Mouse (Mus musculus) thymus, adult 2 months (tissue): ENCODE results near the gene Retreg2. TPM values are rescaled to one million over a fixed set of nuclear protein-coding genes. Genes with fewer than 3 reads are reported as not detected.

Experiments used
- DNase-seq: peaks from one replicate; pipeline ENCODE4 v3.0.0; 2021
- H3K27ac ChIP-seq: fragments of 200-500 bp; 2 replicates; pipeline ENCODE4 v1.5.1; 2012; ENCODE audit warnings: low read length, control low read depth; ENCODE audit not compliant: control insufficient read depth, insufficient read depth
- H3K27me3 ChIP-seq: fragments of 200-500 bp; 2 replicates; pipeline ENCODE4 v1.6.1; 2012; ENCODE audit warnings: mild to moderate bottlenecking, low read length, moderate library complexity, mixed read lengths; ENCODE audit not compliant: control insufficient read depth, insufficient read depth
- H3K36me3 ChIP-seq: fragments of 200-500 bp; 2 replicates; pipeline ENCODE4 v1.6.1; 2012; ENCODE audit warnings: mild to moderate bottlenecking, low read length, moderate library complexity; ENCODE audit not compliant: control insufficient read depth, insufficient read depth
- H3K4me1 ChIP-seq: fragments of 200-500 bp; replicated peaks from 2 replicates; pipeline ENCODE4 v1.6.1; 2012; ENCODE audit warnings: low read length; ENCODE audit not compliant: control insufficient read depth, insufficient read depth
- H3K4me3 ChIP-seq: fragments of 200-500 bp; 2 replicates; pipeline ENCODE4 v1.5.1; 2012; ENCODE audit warnings: mild to moderate bottlenecking, low read length, control low read depth, moderate library complexity; ENCODE audit not compliant: control insufficient read depth, insufficient read depth
- CTCF ChIP-seq: fragments of 200-500 bp; IDR thresholded peaks from 2 replicates; pipeline ENCODE4 v1.5.1; 2012; ENCODE audit warnings: mild to moderate bottlenecking, control low read depth, low read length, moderate library complexity, borderline replicate concordance; ENCODE audit not compliant: control insufficient read depth, poor library complexity, insufficient read depth; ENCODE audit errors: extremely low read depth
- POLR2A ChIP-seq: fragments of 200-500 bp; IDR thresholded peaks from 2 replicates; pipeline ENCODE4 v1.6.1; 2012; ENCODE audit warnings: mild to moderate bottlenecking, low read length, control low read depth, moderate library complexity; ENCODE audit not compliant: control insufficient read depth, poor library complexity, insufficient read depth; ENCODE audit errors: extremely low read depth
- WGBS: fragments of 180-500 bp; shearing (Covaris S2); methylation state at CpG from one replicate; pipeline ENCODE4 v1.1.7; 2018; 5-methylcytosine and 5-hydroxymethylcytosine counted together
- polyA plus RNA-seq: library from polyadenylated mRNA; depleted of rRNA; stranded (reverse); fragments of >200 nt; gene quantifications from 2 replicates; pipeline ENCODE4 v1.2.3, GENCODE M21; 2012; rRNA removed

The Retreg2 gene
- polyA plus RNA-seq, 1 experiment, result 179 TPM

GRCm38 (mm10) chr1:75191258-75191621 is 48.7 kb downstream of the Retreg2 start:
- Histone ChIP-seq H3K36me3 (peaks cover 11% of the 10 kb centered on the region), H3K27me3 (no peaks in the 10 kb centered on the region), H3K4me3 (peak overlapping the region; percentile 68), H3K4me1 (peaks cover 11% of the 10 kb centered on the region), H3K27ac (no peak overlapping the region)
- 60% methylated on average over 5 of the region's 5 CpGs for WGBS
- DNase-seq, result no peak
- no peak for TF ChIP-seq POLR2A
- no peak for TF ChIP-seq CTCF

- peak; percentile 94 for DNase-seq
- Histone ChIP-seq H3K4me1 (peaks cover 11% of the 10 kb centered on the region), H3K4me3 (peak within 1 kb of the TSS; percentile 80), H3K27me3 (no peaks in the 10 kb centered on the region), H3K27ac (peak within 1 kb of the TSS; percentile 8; the same call in 1 of the 2 replicates), H3K36me3 (peaks cover 5% of the 10 kb centered on the region)
- under 1% methylated on average over 56 of the region's 56 CpGs for WGBS
- TF ChIP-seq CTCF (peak; percentile 21; the same call in 1 of the 2 replicates), POLR2A (peak; percentile 55; the same call in 1 of the 2 replicates)
Observed at GRCm38 (mm10) chr1:75191622-75192402, 49.2 kb downstream of the Retreg2 start, which contains the start of the genes Ankzf1 and Atg9a. Gene Ankzf1, plus strand, starts transcription at chr1:75192151. Gene Atg9a, minus strand, starts transcription at chr1:75192196.

GRCm38 (mm10) chr1:75192452-75192851 is 49.9 kb downstream of the Retreg2 start:
- DNase-seq, result no peak
- Histone ChIP-seq H3K27me3 (no peaks in the 10 kb centered on the region), H3K27ac (peak overlapping the region; percentile 8; the same call in 1 of the 2 replicates), H3K36me3 (peaks cover 2% of the 10 kb centered on the region; the same call in 1 of the 2 replicates), H3K4me3 (peak overlapping the region; percentile 80), H3K4me1 (peaks cover 11% of the 10 kb centered on the region)
- WGBS, result under 1% methylated on average over 19 of the region's 19 CpGs
- TF ChIP-seq CTCF, result no peak
- TF ChIP-seq POLR2A, result no peak

Other genes with a start within 250 kb of the Retreg2 start
- 1.0 and 1.5 TPM in 2 replicates for gene Cryba2, start 249.6 kb upstream of the Retreg2 start, polyA plus RNA-seq
- 0.48 and 0.69 TPM in 2 replicates for gene Cfap65, start 207.2 kb upstream of the Retreg2 start, polyA plus RNA-seq
- 0.75 and 0.94 TPM in 2 replicates for gene Ihh, start 191.1 kb upstream of the Retreg2 start, polyA plus RNA-seq
- gene Nhej1, start 17.6 kb upstream of the Retreg2 start, polyA plus RNA-seq, result 4.7 and 5.5 TPM in 2 replicates
- gene Slc23a3, start 8.9 kb upstream of the Retreg2 start, polyA plus RNA-seq, result 1.9 and 2.3 TPM in 2 replicates
- 126 and 141 TPM in 2 replicates for gene Cnppd1, start 67 bp upstream of the Retreg2 start, polyA plus RNA-seq
- 90.8 and 106 TPM in 2 replicates for gene Zfand2b, start 25.9 kb downstream of the Retreg2 start, polyA plus RNA-seq
- 10.2 and 10.9 TPM in 2 replicates for gene Abcb6, start 37.6 kb downstream of the Retreg2 start, polyA plus RNA-seq
- gene Ankzf1, start 49.4 kb downstream of the Retreg2 start, polyA plus RNA-seq, result 22.7 and 24.0 TPM in 2 replicates
- 79.1 and 81.6 TPM in 2 replicates for gene Atg9a, start 49.4 kb downstream of the Retreg2 start, polyA plus RNA-seq
- gene Glb1l, start 68.0 kb downstream of the Retreg2 start, polyA plus RNA-seq, result 11.7 and 14.4 TPM in 2 replicates
- gene Stk16, start 68.1 kb downstream of the Retreg2 start, polyA plus RNA-seq, result 340 and 342 TPM in 2 replicates
- 139 and 162 TPM in 2 replicates for gene Tuba4a, start 77.1 kb downstream of the Retreg2 start, polyA plus RNA-seq
- not detected in 2 replicates for gene A630095N17Rik, start 89.3 kb downstream of the Retreg2 start, polyA plus RNA-seq
- 19.9 and 22.3 TPM in 2 replicates for gene Dnajb2, start 93.6 kb downstream of the Retreg2 start, polyA plus RNA-seq
- gene Ptprn, start 121.7 kb downstream of the Retreg2 start, polyA plus RNA-seq, result 2.6 and 3.0 TPM in 2 replicates
- 5.6 and 9.0 TPM in 2 replicates for gene Resp18, start 135.6 kb downstream of the Retreg2 start, polyA plus RNA-seq
- gene Dnpep, start 175.2 kb downstream of the Retreg2 start, polyA plus RNA-seq, result 112 and 132 TPM in 2 replicates
- 6.8 and 31.6 TPM in 2 replicates for gene Des, start 217.6 kb downstream of the Retreg2 start, polyA plus RNA-seq
- 11.0 and 12.1 TPM in 2 replicates for gene Speg, start 232.5 kb downstream of the Retreg2 start, polyA plus RNA-seq